Mouse (Mus musculus) liver, adult 2 months (tissue): ENCODE data around the gene Kbtbd7.

ENCODE experiments used
- CTCF ChIP-seq: fragments of 200-500 bp; IDR thresholded peaks from 2 replicates; pipeline ENCODE4 v1.5.1; 2011; ENCODE audit warnings: low read depth, low read length, control low read depth
- POLR2A ChIP-seq: fragments of 200-500 bp; IDR thresholded peaks from 2 replicates; pipeline ENCODE4 v1.6.1; 2011; ENCODE audit warnings: low read length, control low read depth; ENCODE audit not compliant: insufficient read depth; ENCODE audit errors: extremely low read depth

DNA sequence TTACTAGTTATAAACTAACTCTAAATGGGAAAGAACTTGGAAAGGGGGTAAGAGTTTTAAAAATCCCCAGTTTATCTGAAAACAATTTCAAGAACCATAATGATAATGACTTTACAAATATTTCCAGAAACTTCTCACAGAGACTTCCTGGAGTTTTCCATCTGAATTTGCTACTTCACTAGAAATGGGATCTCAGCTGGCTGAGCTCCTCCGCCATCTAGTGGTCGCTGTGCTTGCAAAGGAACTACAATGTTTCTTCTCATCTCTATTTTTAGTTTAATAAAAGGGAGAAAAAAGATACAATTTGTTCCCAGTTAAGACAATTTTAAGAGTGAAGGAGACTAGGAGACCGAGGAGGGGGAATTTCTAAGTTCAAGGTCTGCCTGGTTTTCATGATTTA is 41.3 kb downstream of the Kbtbd7 start:
- TF ChIP-seq POLR2A, result no peak
- peak; percentile 69 for TF ChIP-seq CTCF
